Mouse (Mus musculus): Measurements from ENCODE around the gene Mob3b. TPM values are rescaled to one million over a fixed set of nuclear protein-coding genes. Genes with fewer than 3 reads are reported as not detected.
A peak's percentile ranks its signal among the peaks of the same experiment; 100 is the strongest.

Mob3b gene
- total RNA-seq, 2 experiments from 2014 or later = 2.8 to 4.0 TPM

- Histone ChIP-seq H3K27ac (no peak overlapping the region), H3K4me3 (no peak overlapping the region)
- DNase-seq (ENCODE audit: extremely low spot score in 1 of 2, low spot score in 2 of 2) = no peak
- intact Hi-C loops (cut with DNase I) = no loop called here
- no peak for TF ChIP-seq CTCF (IDR thresholded peaks at IDR 0.05)
Measured at GRCm38 (mm10) chr4:35169571-35170125, 12.4 kb upstream of the Mob3b start.

- intact Hi-C loops (cut with DNase I) = no loop called here
- TF ChIP-seq CTCF (IDR thresholded peaks at IDR 0.05) = no peak
- H3K4me3 ChIP-seq = no peak overlapping the region
- no peak for DNase-seq (ENCODE audit: extremely low spot score in 1 of 2, low spot score in 2 of 2)
- H3K27ac ChIP-seq = no peak overlapping the region
Measured at GRCm38 (mm10) chr4:35167855-35168254, 10.6 kb upstream of the Mob3b start.

- H3K27ac ChIP-seq = no peak overlapping the region
- no peak for DNase-seq (ENCODE audit: extremely low spot score in 1 of 2, low spot score in 2 of 2)
- H3K4me3 ChIP-seq = no peak overlapping the region
- intact Hi-C loops (cut with DNase I) = no loop called here
- no peak for TF ChIP-seq CTCF (IDR thresholded peaks at IDR 0.05)
Measured at GRCm38 (mm10) chr4:35165947-35166346, 8.7 kb upstream of the Mob3b start.

- intact Hi-C loops (cut with DNase I) = no loop called here
- Histone ChIP-seq H3K4me3 (no peak overlapping the region), H3K27ac (no peak overlapping the region)
- DNase-seq (ENCODE audit: extremely low spot score in 1 of 2, low spot score in 2 of 2) = no peak
- TF ChIP-seq CTCF (IDR thresholded peaks at IDR 0.05) = no peak
Measured at GRCm38 (mm10) chr4:35165275-35165674, 8.0 kb upstream of the Mob3b start.

- Histone ChIP-seq H3K4me3 (no peak overlapping the region), H3K27ac (no peak overlapping the region)
- no peak for TF ChIP-seq CTCF (IDR thresholded peaks at IDR 0.05)
- no peak for DNase-seq (ENCODE audit: extremely low spot score in 1 of 2, low spot score in 2 of 2)
- intact Hi-C loops (cut with DNase I) = loop anchor here (1.0 kb wide), 1 partner anchor 200 kb away; no protein-coding TSS in a partner anchor
Measured at GRCm38 (mm10) chr4:35157815-35158214, 531 bp upstream of the Mob3b start.

- Histone ChIP-seq H3K4me3 (peak overlapping the region; percentile 68), H3K27ac (peak overlapping the region; percentile 70)
- no peak for TF ChIP-seq CTCF (IDR thresholded peaks at IDR 0.05)
- intact Hi-C loops (cut with DNase I) = no loop called here
- peak; percentile 23 to 31 for DNase-seq (ENCODE audit: extremely low spot score in 1 of 2, low spot score in 2 of 2)
Measured at GRCm38 (mm10) chr4:35156149-35156611, 1.1 kb downstream of the Mob3b start.

- peak; percentile 40 for TF ChIP-seq CTCF (IDR thresholded peaks at IDR 0.05)
- no peak for DNase-seq (ENCODE audit: extremely low spot score in 1 of 2, low spot score in 2 of 2)
- intact Hi-C loops (cut with DNase I) = no loop called here
- H3K4me3 ChIP-seq = peak overlapping the region; percentile 68
- peak overlapping the region; percentile 40; the same call in 1 of the 2 replicates for H3K27ac ChIP-seq
Measured at GRCm38 (mm10) chr4:35155132-35155922, 2.0 kb downstream of the Mob3b start.

GRCm38 (mm10) chr4:35154051-35154450 lies 3.2 kb downstream of the Mob3b start:
- H3K27ac ChIP-seq = no peak overlapping the region
- intact Hi-C loops (cut with DNase I) = no loop called here
- TF ChIP-seq CTCF (IDR thresholded peaks at IDR 0.05) = no peak
- no peak overlapping the region for H3K4me3 ChIP-seq
- no peak for DNase-seq (ENCODE audit: extremely low spot score in 1 of 2, low spot score in 2 of 2)

GRCm38 (mm10) chr4:35151756-35152155 lies 5.5 kb downstream of the Mob3b start, which contains the start of gene Ifnk:
TSS of gene Ifnk (plus strand) at chr4:35152056.
- TF ChIP-seq CTCF (IDR thresholded peaks at IDR 0.05) = no peak
- no peak for DNase-seq (ENCODE audit: extremely low spot score in 1 of 2, low spot score in 2 of 2)
- Histone ChIP-seq H3K27ac (no peak within 1 kb of the TSS), H3K4me3 (no peak within 1 kb of the TSS)
- intact Hi-C loops (cut with DNase I) = no loop called here

GRCm38 (mm10) chr4:35150706-35151105 lies 6.6 kb downstream of the Mob3b start:
- intact Hi-C loops (cut with DNase I) = no loop called here
- no peak for TF ChIP-seq CTCF (IDR thresholded peaks at IDR 0.05)
- DNase-seq (ENCODE audit: extremely low spot score in 1 of 2, low spot score in 2 of 2) = no peak
- no peak overlapping the region for H3K4me3 ChIP-seq
- H3K27ac ChIP-seq = no peak overlapping the region

GRCm38 (mm10) chr4:35148326-35148725 lies 9.0 kb downstream of the Mob3b start:
- intact Hi-C loops (cut with DNase I) = no loop called here
- no peak for TF ChIP-seq CTCF (IDR thresholded peaks at IDR 0.05)
- H3K4me3 ChIP-seq = no peak overlapping the region
- no peak for DNase-seq (ENCODE audit: extremely low spot score in 1 of 2, low spot score in 2 of 2)
- no peak overlapping the region for H3K27ac ChIP-seq

GRCm38 (mm10) chr4:35146597-35146996 lies 10.7 kb downstream of the Mob3b start:
- Histone ChIP-seq H3K27ac (no peak overlapping the region), H3K4me3 (no peak overlapping the region)
- DNase-seq (ENCODE audit: extremely low spot score in 1 of 2, low spot score in 2 of 2) = no peak
- no peak for TF ChIP-seq CTCF (IDR thresholded peaks at IDR 0.05)
- intact Hi-C loops (cut with DNase I) = no loop called here
